Mouse (Mus musculus): ENCODE data around the gene Baz2b. TPM values are rescaled to one million over a fixed set of nuclear protein-coding genes. Genes with fewer than 3 reads are reported as not detected.

Gene Baz2b
- polyA plus RNA-seq, 1 experiment from 2014 or later: 56.5 TPM

DNA sequence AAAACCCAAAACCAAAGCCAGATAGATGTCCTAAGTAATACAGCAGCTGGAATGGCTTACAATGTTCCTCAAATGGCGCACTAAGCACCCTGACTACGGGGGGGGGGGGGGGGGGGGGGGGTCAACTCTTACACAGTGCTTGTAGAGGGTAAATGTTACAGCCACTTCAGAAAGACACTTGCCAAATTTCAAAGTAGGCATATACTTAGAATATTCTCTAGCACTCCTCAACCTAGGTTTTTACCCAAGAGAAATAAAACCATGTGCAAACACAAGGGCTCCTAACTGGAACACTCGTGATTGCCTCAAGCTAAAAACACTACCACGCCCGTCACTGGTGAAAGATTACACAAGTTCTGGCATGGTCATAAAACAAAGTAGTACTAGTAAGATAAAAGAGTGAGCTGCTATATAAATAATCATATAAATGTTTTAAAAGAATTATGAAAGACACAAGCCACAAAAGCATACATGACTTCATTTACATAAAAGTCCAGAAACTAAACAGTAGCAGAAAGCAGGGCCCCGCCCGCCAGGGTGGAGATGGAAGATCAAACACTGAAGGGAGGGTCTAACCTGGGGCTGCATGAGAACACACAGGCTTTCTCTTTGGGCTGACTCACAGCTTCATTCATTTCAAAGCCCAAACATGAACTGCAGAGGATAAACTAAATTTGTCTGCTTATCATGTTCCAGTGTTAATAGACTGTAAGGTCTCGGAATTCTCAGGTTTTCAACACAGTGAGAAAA is 212.0 kb downstream of the Baz2b start:
- ATAC-seq (replicated peaks; ENCODE audit: insufficient number of reproducible peaks, low FRiP score, low TSS enrichment, low read depth) (no peak), DNase-seq (ENCODE audit: low spot score) (no peak)
- Histone ChIP-seq H3K27ac (replicated peaks; ENCODE audit: low read depth, low read length) (no peak overlapping the region), H3K4me2 (ENCODE audit: low read depth, low read length) (no peak overlapping the region), H3K27me3 (ENCODE audit: control insufficient read depth, insufficient read depth, low read length) (no peaks in the 10 kb centered on the region), H3K9ac (replicated peaks; ENCODE audit: low read length) (no peak overlapping the region), H3K4me3 (ENCODE audit: low read depth, low read length) (no peak overlapping the region), H3K9me3 (replicated peaks; ENCODE audit: control insufficient read depth, low read length) (no peaks in the 10 kb centered on the region), H3K4me1 (ENCODE audit: control insufficient read depth, insufficient read depth, low read length) (0 out of 2 replicates have a peak, but pooled peaks cover 2% of the 10 kb centered on the region), H3K36me3 (replicated peaks; ENCODE audit: control insufficient read depth, insufficient read depth, low read depth, low read length) (no peaks in the 10 kb centered on the region; the same call in none of the 2 replicates)
- 86% methylated on average over 7 of the region's 8 CpGs for WGBS

DNA sequence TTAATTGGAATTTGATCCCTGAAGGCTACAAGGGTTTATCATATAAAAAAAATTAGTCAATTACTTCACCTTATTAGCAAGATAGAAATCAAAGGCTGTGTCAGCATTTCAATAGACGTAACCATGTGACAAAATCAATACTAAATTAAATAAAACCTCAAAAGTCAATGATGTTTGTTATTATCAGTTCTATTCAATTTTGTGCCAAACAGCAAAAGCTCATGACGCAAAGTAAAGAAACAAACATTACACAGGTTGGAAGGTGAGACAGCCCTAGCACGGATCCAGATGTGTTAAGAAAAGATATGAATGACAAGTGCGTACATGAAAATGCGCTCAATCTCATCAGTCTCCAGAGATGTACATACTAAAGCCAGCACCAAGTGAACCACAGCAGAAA is 212.7 kb downstream of the Baz2b start:
- Histone ChIP-seq H3K27me3 (ENCODE audit: control insufficient read depth, insufficient read depth, low read length) (no peaks in the 10 kb centered on the region), H3K9me3 (replicated peaks; ENCODE audit: control insufficient read depth, low read length) (no peaks in the 10 kb centered on the region), H3K36me3 (replicated peaks; ENCODE audit: control insufficient read depth, insufficient read depth, low read depth, low read length) (no peaks in the 10 kb centered on the region; the same call in 1 of the 2 replicates), H3K27ac (replicated peaks; ENCODE audit: low read depth, low read length) (no peak overlapping the region), H3K4me3 (ENCODE audit: low read depth, low read length) (no peak overlapping the region), H3K9ac (replicated peaks; ENCODE audit: low read length) (no peak overlapping the region), H3K4me2 (ENCODE audit: low read depth, low read length) (no peak overlapping the region), H3K4me1 (ENCODE audit: control insufficient read depth, insufficient read depth, low read length) (0 out of 2 replicates have a peak, but pooled peaks cover 2% of the 10 kb centered on the region)
- ATAC-seq (replicated peaks; ENCODE audit: insufficient number of reproducible peaks, low FRiP score, low TSS enrichment, low read depth) (no peak), DNase-seq (ENCODE audit: low spot score) (no peak)
- 93% methylated on average over 5 of the region's 5 CpGs for WGBS

DNA sequence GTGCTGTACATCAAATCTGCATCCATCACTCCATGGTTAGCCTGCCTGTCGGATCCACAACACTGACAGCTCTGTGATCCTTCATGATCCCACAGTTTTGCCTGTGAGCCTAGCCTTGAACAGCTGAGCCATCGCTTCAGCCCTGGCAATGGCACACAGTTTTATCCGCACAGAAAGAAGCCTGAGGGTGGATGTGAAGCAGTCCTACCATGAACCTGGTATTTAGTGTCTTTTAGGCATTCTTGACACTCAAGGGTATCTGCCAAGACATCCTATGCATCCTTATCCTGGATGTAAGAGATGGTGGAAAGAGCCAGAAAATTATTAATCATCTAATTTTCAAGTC is 216.5 kb downstream of the Baz2b start:
- Histone ChIP-seq H3K9ac (replicated peaks; ENCODE audit: low read length) (peak overlapping the region; percentile 34), H3K4me3 (ENCODE audit: low read depth, low read length) (no peak overlapping the region), H3K36me3 (replicated peaks; ENCODE audit: control insufficient read depth, insufficient read depth, low read depth, low read length) (no peaks in the 10 kb centered on the region; the same call in 1 of the 2 replicates)

DNA sequence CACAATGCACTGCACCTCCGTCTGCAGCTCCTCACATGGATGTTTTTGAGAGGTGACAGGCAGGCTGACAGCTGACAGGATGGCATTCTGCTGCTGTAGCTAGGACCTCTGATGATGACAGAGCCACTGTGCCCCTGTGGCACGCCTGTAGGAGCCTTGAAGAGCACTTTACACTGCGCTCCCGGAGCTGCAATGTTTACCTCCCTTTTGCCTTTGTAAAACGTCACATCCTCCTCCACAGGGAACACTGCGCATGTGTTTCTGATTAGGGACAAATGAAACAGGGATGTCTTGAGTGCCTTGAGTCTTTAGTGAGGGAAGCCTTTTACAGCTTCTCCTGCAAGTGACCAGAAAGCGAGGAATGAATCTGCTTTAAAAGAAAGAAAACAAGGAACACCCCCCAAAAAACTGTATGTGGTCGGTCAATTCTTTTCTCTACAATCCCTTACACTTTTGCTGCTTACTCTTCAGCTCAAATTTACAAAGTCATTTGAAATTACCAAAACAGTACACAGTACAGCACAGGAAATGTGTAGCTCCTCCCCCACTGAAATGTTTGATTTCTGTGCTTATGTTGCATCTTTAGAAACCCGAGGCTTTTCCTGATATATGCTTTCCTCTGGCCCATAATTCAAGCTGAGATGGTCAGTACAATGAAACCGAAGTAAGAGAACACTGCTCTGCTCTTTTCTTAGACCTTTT is 217.0 kb downstream of the Baz2b start:
- Histone ChIP-seq H3K4me3 (ENCODE audit: low read depth, low read length) (no peak overlapping the region), H3K4me2 (ENCODE audit: low read depth, low read length) (peak overlapping the region; percentile 25; the same call in 1 of the 2 replicates), H3K9ac (replicated peaks; ENCODE audit: low read length) (peak overlapping the region; percentile 34), H3K27ac (replicated peaks; ENCODE audit: low read depth, low read length) (peak overlapping the region; percentile 59), H3K36me3 (replicated peaks; ENCODE audit: control insufficient read depth, insufficient read depth, low read depth, low read length) (no peaks in the 10 kb centered on the region; the same call in 1 of the 2 replicates), H3K27me3 (ENCODE audit: control insufficient read depth, insufficient read depth, low read length) (no peaks in the 10 kb centered on the region), H3K9me3 (replicated peaks; ENCODE audit: control insufficient read depth, low read length) (no peaks in the 10 kb centered on the region), H3K4me1 (ENCODE audit: control insufficient read depth, insufficient read depth, low read length) (0 out of 2 replicates have a peak, but pooled peaks cover 2% of the 10 kb centered on the region)
- ATAC-seq (replicated peaks; ENCODE audit: insufficient number of reproducible peaks, low FRiP score, low TSS enrichment, low read depth) (0 out of 2 replicates have a peak, but pooled peaks have one; percentile 11), DNase-seq (ENCODE audit: low spot score) (peak; percentile 92)
- 32% methylated on average over 10 of the region's 10 CpGs for WGBS

More for the DNA sequence above, 216.5 kb downstream of the Baz2b start:
- peak overlapping the region; percentile 59 for H3K27ac ChIP-seq (replicated peaks; ENCODE audit: low read depth, low read length)
- no peak for ATAC-seq (replicated peaks; ENCODE audit: insufficient number of reproducible peaks, low FRiP score, low TSS enrichment, low read depth)
- 40% methylated on average over 3 of the region's 3 CpGs for WGBS
- no peak for DNase-seq (ENCODE audit: low spot score)
- no peaks in the 10 kb centered on the region for H3K27me3 ChIP-seq (ENCODE audit: control insufficient read depth, insufficient read depth, low read length)
- peak overlapping the region; percentile 25; the same call in 1 of the 2 replicates for H3K4me2 ChIP-seq (ENCODE audit: low read depth, low read length)
- no peaks in the 10 kb centered on the region for H3K9me3 ChIP-seq (replicated peaks; ENCODE audit: control insufficient read depth, low read length)
- 0 out of 2 replicates have a peak, but pooled peaks cover 2% of the 10 kb centered on the region for H3K4me1 ChIP-seq (ENCODE audit: control insufficient read depth, insufficient read depth, low read length)

DNA sequence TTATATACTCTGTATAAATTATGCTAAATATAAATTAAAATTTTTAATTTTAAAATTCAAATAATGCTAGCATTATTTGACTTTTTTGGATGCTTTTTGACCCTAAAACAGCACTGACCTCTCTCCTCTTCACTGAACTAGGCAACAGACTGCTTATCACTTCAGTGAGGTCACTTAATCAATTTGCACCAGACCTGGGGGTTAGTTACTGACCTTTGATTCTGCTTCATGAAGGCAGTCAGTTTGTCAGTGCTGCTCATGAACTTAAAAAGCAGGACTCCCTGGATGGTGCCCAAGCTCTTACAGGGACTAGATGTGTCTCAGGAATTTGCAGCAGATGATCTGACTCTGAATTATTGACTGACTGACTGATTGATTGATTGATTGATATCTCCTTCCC is 217.9 kb downstream of the Baz2b start:
- no peaks in the 10 kb centered on the region; the same call in 1 of the 2 replicates for H3K36me3 ChIP-seq (replicated peaks; ENCODE audit: control insufficient read depth, insufficient read depth, low read depth, low read length)
- H3K9me3 ChIP-seq (replicated peaks; ENCODE audit: control insufficient read depth, low read length): no peaks in the 10 kb centered on the region
- no peak overlapping the region for H3K9ac ChIP-seq (replicated peaks; ENCODE audit: low read length)
- DNase-seq (ENCODE audit: low spot score): no peak
- no peak for ATAC-seq (replicated peaks; ENCODE audit: insufficient number of reproducible peaks, low FRiP score, low TSS enrichment, low read depth)
- no peaks in the 10 kb centered on the region for H3K27me3 ChIP-seq (ENCODE audit: control insufficient read depth, insufficient read depth, low read length)
- H3K4me2 ChIP-seq (ENCODE audit: low read depth, low read length): no peak overlapping the region
- 0 out of 2 replicates have a peak, but pooled peaks cover 2% of the 10 kb centered on the region for H3K4me1 ChIP-seq (ENCODE audit: control insufficient read depth, insufficient read depth, low read length)
- H3K27ac ChIP-seq (replicated peaks; ENCODE audit: low read depth, low read length): no peak overlapping the region
- H3K4me3 ChIP-seq (ENCODE audit: low read depth, low read length): no peak overlapping the region

DNA sequence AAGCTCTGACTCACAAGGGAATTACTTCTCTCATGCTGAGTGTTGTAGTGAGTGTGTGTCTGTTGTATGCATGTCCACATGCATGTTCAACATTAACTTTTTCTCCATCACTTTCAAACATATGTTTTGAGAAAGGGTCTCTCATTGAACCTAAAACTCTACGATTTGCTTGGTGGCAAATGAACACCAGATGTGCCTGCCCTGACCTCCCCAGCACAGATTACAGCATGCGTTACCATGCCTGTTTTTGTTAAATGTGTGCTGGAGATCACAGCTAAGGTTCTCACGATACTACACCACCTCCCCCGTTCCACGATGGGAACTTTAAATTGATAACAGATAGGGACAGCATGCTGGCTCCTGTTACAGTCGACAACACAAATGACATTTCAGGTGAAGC is 222.1 kb downstream of the Baz2b start:
- Histone ChIP-seq H3K9ac (replicated peaks; ENCODE audit: low read length) (no peak overlapping the region), H3K36me3 (replicated peaks; ENCODE audit: control insufficient read depth, insufficient read depth, low read depth, low read length) (no peaks in the 10 kb centered on the region), H3K4me3 (ENCODE audit: low read depth, low read length) (no peak overlapping the region), H3K27ac (replicated peaks; ENCODE audit: low read depth, low read length) (0 out of 2 replicates have a peak overlapping the region, but pooled peaks have one; percentile 28), H3K9me3 (replicated peaks; ENCODE audit: control insufficient read depth, low read length) (no peaks in the 10 kb centered on the region), H3K27me3 (ENCODE audit: control insufficient read depth, insufficient read depth, low read length) (no peaks in the 10 kb centered on the region), H3K4me1 (ENCODE audit: control insufficient read depth, insufficient read depth, low read length) (no peaks in the 10 kb centered on the region), H3K4me2 (ENCODE audit: low read depth, low read length) (no peak overlapping the region)
- WGBS: 29% methylated on average over 6 of the region's 6 CpGs
- ATAC-seq (replicated peaks; ENCODE audit: insufficient number of reproducible peaks, low FRiP score, low TSS enrichment, low read depth) (peak; percentile 57; the same call in 1 of the 2 replicates), DNase-seq (ENCODE audit: low spot score) (peak; percentile 84)

DNA sequence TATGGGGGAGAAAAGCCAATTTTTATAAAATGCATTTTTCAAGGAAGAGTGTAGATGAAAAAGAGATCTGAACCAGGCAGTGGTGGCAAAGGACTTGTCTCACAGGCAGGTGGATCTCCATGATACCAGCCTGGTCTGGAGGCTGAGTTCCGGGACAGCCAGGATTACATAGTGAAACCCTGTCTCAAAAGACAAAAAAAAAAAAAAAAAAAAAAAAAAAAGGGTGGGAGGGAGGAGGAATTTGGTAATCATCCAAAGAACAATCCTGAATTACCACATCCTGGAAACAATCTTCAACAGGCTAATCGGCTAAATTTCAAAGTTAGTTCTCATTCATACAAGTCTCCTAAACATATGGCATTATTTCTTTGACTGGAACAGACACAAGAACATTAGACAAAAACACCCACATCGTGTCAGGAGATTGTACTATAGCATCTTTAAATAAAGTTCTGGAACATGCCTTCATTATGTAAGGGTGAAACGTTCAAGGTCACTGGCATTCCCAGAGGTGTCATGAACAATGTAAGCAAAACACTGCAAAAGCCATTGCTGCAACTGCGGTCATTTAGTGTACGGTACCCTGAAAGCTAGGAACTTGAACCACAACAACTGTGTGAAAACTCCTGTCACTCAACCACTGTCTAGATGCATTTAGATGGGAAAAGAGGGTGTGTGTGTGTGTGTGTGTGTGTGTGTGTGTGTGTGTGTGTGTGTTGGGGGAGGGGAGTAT is 230.0 kb downstream of the Baz2b start:
- ATAC-seq (replicated peaks; ENCODE audit: insufficient number of reproducible peaks, low FRiP score, low TSS enrichment, low read depth) (no peak), DNase-seq (ENCODE audit: low spot score) (no peak)
- Histone ChIP-seq H3K4me3 (ENCODE audit: low read depth, low read length) (no peak overlapping the region), H3K27ac (replicated peaks; ENCODE audit: low read depth, low read length) (no peak overlapping the region), H3K9me3 (replicated peaks; ENCODE audit: control insufficient read depth, low read length) (no peaks in the 10 kb centered on the region), H3K36me3 (replicated peaks; ENCODE audit: control insufficient read depth, insufficient read depth, low read depth, low read length) (no peaks in the 10 kb centered on the region; the same call in 1 of the 2 replicates), H3K9ac (replicated peaks; ENCODE audit: low read length) (no peak overlapping the region), H3K4me2 (ENCODE audit: low read depth, low read length) (no peak overlapping the region), H3K4me1 (ENCODE audit: control insufficient read depth, insufficient read depth, low read length) (no peaks in the 10 kb centered on the region), H3K27me3 (ENCODE audit: control insufficient read depth, insufficient read depth, low read length) (no peaks in the 10 kb centered on the region)
- WGBS: 60% methylated on average over 6 of the region's 6 CpGs

Data from embryonic facial prominence, embryonic 11.5 days (tissue).